Mouse (Mus musculus): ENCODE measurements at regions not wholly inside any gene's neighbourhood (a gene's known extent, or its start where the extent isn't known, plus 50 kb on each side); places are given as distances from the start of the nearest gene placed in this dataset.
A peak's percentile ranks its signal among the peaks of the same experiment; 100 is the strongest.

- no peak overlapping the region for H3K4me3 ChIP-seq (ENCODE audit: low read depth, low read length)
- H3K27ac ChIP-seq (ENCODE audit: insufficient read depth, low read depth, low read length): no peak overlapping the region
- no peaks in the 10 kb centered on the region for H3K27me3 ChIP-seq (ENCODE audit: control insufficient read depth, insufficient read depth, low read length)
- H3K36me3 ChIP-seq (ENCODE audit: control insufficient read depth, insufficient read depth, low read length): no peaks in the 10 kb centered on the region
- 20% methylated on average over 1 of the region's 1 CpGs for WGBS
- TF ChIP-seq POLR2A (IDR thresholded peaks at IDR 0.05; ENCODE audit: low read depth, low read length): no peak
- no peaks in the 10 kb centered on the region for H3K4me1 ChIP-seq (ENCODE audit: control insufficient read depth, insufficient read depth, insufficient read length, low read length)
Observed at GRCm38 (mm10) chr1:193732113-193732512, 362.0 kb upstream of the Camk1g start.

GRCm38 (mm10) chr1:193721850-193722249 is 351.8 kb upstream of the Camk1g start:
- 63% methylated on average over 2 of the region's 2 CpGs for WGBS
- no peaks in the 10 kb centered on the region for H3K36me3 ChIP-seq (ENCODE audit: control insufficient read depth, insufficient read depth, low read length)
- H3K27ac ChIP-seq (ENCODE audit: insufficient read depth, low read depth, low read length): no peak overlapping the region
- no peaks in the 10 kb centered on the region for H3K27me3 ChIP-seq (ENCODE audit: control insufficient read depth, insufficient read depth, low read length)
- no peaks in the 10 kb centered on the region for H3K4me1 ChIP-seq (ENCODE audit: control insufficient read depth, insufficient read depth, insufficient read length, low read length)
- no peak overlapping the region for H3K4me3 ChIP-seq (ENCODE audit: low read depth, low read length)
- TF ChIP-seq CTCF (IDR thresholded peaks at IDR 0.05; ENCODE audit: extremely low read depth, insufficient read length, insufficient replicate concordance, low read depth, low read length) (no peak), POLR2A (IDR thresholded peaks at IDR 0.05; ENCODE audit: low read depth, low read length) (no peak)

GRCm38 (mm10) chr1:193720420-193720851 is 350.3 kb upstream of the Camk1g start:
- H3K27me3 ChIP-seq (ENCODE audit: control insufficient read depth, insufficient read depth, low read length): no peaks in the 10 kb centered on the region

GRCm38 (mm10) chr1:193715328-193715727 is 345.2 kb upstream of the Camk1g start:
- TF ChIP-seq CTCF (IDR thresholded peaks at IDR 0.05; ENCODE audit: extremely low read depth, insufficient read length, insufficient replicate concordance, low read depth, low read length) (no peak), POLR2A (IDR thresholded peaks at IDR 0.05; ENCODE audit: low read depth, low read length) (no peak)
- 63% methylated on average over 4 of the region's 4 CpGs for WGBS
- no peaks in the 10 kb centered on the region for H3K4me1 ChIP-seq (ENCODE audit: control insufficient read depth, insufficient read depth, insufficient read length, low read length)
- no peaks in the 10 kb centered on the region for H3K27me3 ChIP-seq (ENCODE audit: control insufficient read depth, insufficient read depth, low read length)
- no peak overlapping the region for H3K27ac ChIP-seq (ENCODE audit: insufficient read depth, low read depth, low read length)
- H3K4me3 ChIP-seq (ENCODE audit: low read depth, low read length): no peak overlapping the region
- no peaks in the 10 kb centered on the region for H3K36me3 ChIP-seq (ENCODE audit: control insufficient read depth, insufficient read depth, low read length)

More at GRCm38 (mm10) chr1:193720420-193720851, 350.3 kb upstream of the Camk1g start:
- Histone ChIP-seq H3K27ac (ENCODE audit: insufficient read depth, low read depth, low read length) (no peak overlapping the region), H3K4me1 (ENCODE audit: control insufficient read depth, insufficient read depth, insufficient read length, low read length) (no peaks in the 10 kb centered on the region), H3K36me3 (ENCODE audit: control insufficient read depth, insufficient read depth, low read length) (no peaks in the 10 kb centered on the region), H3K4me3 (ENCODE audit: low read depth, low read length) (no peak overlapping the region)
- no peak for TF ChIP-seq POLR2A (IDR thresholded peaks at IDR 0.05; ENCODE audit: low read depth, low read length)
- TF ChIP-seq CTCF (IDR thresholded peaks at IDR 0.05; ENCODE audit: extremely low read depth, insufficient read length, insufficient replicate concordance, low read depth, low read length): no peak
- WGBS: 74% methylated on average over 8 of the region's 8 CpGs

GRCm38 (mm10) chr1:193714631-193715030 is 344.5 kb upstream of the Camk1g start:
- WGBS: 65% methylated on average over 2 of the region's 2 CpGs
- no peak overlapping the region for H3K4me3 ChIP-seq (ENCODE audit: low read depth, low read length)
- no peak overlapping the region for H3K27ac ChIP-seq (ENCODE audit: insufficient read depth, low read depth, low read length)
- TF ChIP-seq CTCF (IDR thresholded peaks at IDR 0.05; ENCODE audit: extremely low read depth, insufficient read length, insufficient replicate concordance, low read depth, low read length) (no peak), POLR2A (IDR thresholded peaks at IDR 0.05; ENCODE audit: low read depth, low read length) (no peak)
- no peaks in the 10 kb centered on the region for H3K36me3 ChIP-seq (ENCODE audit: control insufficient read depth, insufficient read depth, low read length)
- H3K4me1 ChIP-seq (ENCODE audit: control insufficient read depth, insufficient read depth, insufficient read length, low read length): no peaks in the 10 kb centered on the region
- no peaks in the 10 kb centered on the region for H3K27me3 ChIP-seq (ENCODE audit: control insufficient read depth, insufficient read depth, low read length)

- Histone ChIP-seq H3K27ac (ENCODE audit: insufficient read depth, low read depth, low read length) (no peak overlapping the region), H3K4me1 (ENCODE audit: control insufficient read depth, insufficient read depth, insufficient read length, low read length) (no peaks in the 10 kb centered on the region), H3K36me3 (ENCODE audit: control insufficient read depth, insufficient read depth, low read length) (no peaks in the 10 kb centered on the region), H3K4me3 (ENCODE audit: low read depth, low read length) (no peak overlapping the region), H3K27me3 (ENCODE audit: control insufficient read depth, insufficient read depth, low read length) (no peaks in the 10 kb centered on the region)
- TF ChIP-seq CTCF (IDR thresholded peaks at IDR 0.05; ENCODE audit: extremely low read depth, insufficient read length, insufficient replicate concordance, low read depth, low read length) (no peak), POLR2A (IDR thresholded peaks at IDR 0.05; ENCODE audit: low read depth, low read length) (no peak)
- WGBS: 53% methylated on average over 2 of the region's 2 CpGs
Observed at GRCm38 (mm10) chr1:193705205-193705604, 335.1 kb upstream of the Camk1g start.

- H3K27me3 ChIP-seq (ENCODE audit: control insufficient read depth, insufficient read depth, low read length): no peaks in the 10 kb centered on the region
- no peak overlapping the region for H3K27ac ChIP-seq (ENCODE audit: insufficient read depth, low read depth, low read length)
- no peaks in the 10 kb centered on the region for H3K4me1 ChIP-seq (ENCODE audit: control insufficient read depth, insufficient read depth, insufficient read length, low read length)
- H3K4me3 ChIP-seq (ENCODE audit: low read depth, low read length): no peak overlapping the region
- TF ChIP-seq POLR2A (IDR thresholded peaks at IDR 0.05; ENCODE audit: low read depth, low read length): no peak
- peak; percentile 67; the same call in 1 of the 2 replicates for TF ChIP-seq CTCF (IDR thresholded peaks at IDR 0.05; ENCODE audit: extremely low read depth, insufficient read length, insufficient replicate concordance, low read depth, low read length)
- WGBS: 33% methylated on average over 15 of the region's 15 CpGs
- H3K36me3 ChIP-seq (ENCODE audit: control insufficient read depth, insufficient read depth, low read length): no peaks in the 10 kb centered on the region
Observed at GRCm38 (mm10) chr1:193702707-193703419, 332.8 kb upstream of the Camk1g start.

Measured in small intestine, adult 2 months (tissue).